Mouse (Mus musculus): Measurements from ENCODE around the gene Sfrp5. TPM values are rescaled to one million over a fixed set of nuclear protein-coding genes. Genes with fewer than 3 reads are reported as not detected.

Gene Sfrp5
- total RNA-seq, 1 experiment from 2014 or later: not detected

DNA sequence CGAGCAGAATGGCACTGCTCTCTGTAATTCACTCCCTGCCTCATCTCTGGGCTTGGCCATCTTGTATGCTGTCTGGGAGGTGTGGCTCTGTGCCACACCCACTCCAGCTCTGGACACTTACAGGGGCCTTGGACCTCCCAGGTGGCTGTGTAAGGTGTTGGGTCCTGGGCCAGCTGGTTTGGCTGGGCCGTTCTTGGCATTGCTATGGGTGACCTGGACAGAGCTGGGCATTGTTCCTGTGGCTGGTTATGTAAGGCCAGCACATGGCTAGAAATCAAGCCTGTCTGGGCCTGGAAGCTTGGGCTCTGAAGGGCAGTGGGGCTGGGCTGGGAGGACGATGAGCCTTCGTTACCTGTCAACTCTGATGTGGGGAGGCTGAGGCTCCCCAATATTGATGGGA lies 2.3 kb upstream of the Sfrp5 start:
- ATAC-seq (replicated peaks; ENCODE audit: low read depth, poor library complexity, severe bottlenecking): no peak

DNA sequence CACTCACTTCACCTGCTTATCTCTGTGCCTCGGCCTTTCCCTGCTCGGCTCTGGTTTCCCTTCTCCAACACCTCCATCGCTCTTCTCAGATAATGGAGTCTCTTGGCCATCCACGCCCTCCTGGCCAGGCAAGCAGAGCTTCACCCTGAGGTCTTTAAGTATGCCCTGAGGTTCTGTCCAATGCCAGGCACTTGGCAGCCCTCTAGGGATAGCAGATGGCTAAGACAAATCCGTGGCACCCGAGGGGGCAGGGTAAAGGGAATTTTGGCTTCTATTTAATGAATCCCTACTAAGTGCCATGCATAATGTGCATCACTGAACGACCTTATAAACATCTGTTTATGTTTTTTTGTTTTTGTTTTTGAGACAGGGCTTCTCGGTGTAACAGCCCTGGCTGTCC lies 415 bp upstream of the Sfrp5 start:
- ATAC-seq (replicated peaks; ENCODE audit: low read depth, poor library complexity, severe bottlenecking): no peak

DNA sequence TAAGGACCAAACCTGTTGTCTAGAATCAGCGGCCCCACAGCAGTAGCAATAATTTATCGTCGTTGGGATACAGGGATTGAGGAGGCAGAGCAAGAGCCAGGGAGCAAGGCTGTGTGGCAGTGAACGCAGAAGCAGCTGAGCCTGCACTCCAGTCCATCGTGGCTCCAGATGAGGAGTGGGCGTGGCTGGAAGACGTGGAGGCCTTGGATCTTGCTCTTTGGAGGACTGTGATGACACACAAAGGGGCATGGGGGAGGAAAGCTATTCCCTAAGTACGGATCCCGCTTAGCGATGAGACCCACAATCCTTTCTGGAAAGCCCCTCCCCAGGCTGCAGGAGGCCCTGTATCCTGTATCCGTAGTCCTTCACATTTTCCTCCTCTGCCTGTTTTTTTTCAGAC lies 4.0 kb downstream of the Sfrp5 start:
- no peak for ATAC-seq (replicated peaks; ENCODE audit: low read depth, poor library complexity, severe bottlenecking)

DNA sequence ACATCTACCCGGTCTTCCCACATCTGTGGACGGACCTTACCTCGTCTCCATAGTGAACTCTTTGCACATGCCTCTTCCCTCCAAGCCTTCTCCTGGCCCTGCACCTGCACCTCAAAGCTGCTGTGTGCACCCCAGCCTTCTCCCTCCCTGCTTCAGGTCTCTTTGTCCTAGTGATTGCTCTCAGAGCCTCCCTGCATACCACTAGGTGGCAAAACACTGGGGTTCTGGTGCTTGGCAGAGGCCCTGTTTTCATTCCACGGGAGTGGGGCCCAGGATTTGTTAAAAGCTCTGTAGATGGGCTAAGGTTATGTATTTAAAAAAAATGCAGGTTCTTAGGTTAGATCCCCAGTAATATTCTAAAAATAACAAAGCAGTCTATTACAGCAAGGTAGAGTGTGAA lies 5.0 kb downstream of the Sfrp5 start:
- no peak for ATAC-seq (replicated peaks; ENCODE audit: low read depth, poor library complexity, severe bottlenecking)

DNA sequence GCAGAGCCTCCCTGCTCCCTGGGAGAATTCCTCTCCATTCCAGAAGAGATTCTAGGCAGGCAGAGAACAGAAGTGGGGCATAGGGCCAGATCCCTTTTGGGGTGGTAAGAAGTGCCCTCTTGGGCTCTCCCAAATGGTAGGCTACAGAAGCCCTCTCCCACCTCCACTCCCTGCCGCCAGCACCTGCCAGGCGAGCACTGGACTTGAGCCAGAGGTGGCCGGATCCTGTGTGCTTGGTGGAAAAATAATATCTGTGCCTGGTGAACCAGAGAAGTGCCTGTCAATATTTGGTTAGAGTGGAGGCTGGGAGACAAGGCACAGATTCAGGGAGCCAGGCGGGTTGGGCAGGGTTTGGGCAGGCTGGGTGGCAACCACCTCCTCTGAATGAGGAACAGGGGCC lies 5.7 kb downstream of the Sfrp5 start:
- no peak for ATAC-seq (replicated peaks; ENCODE audit: low read depth, poor library complexity, severe bottlenecking)

DNA sequence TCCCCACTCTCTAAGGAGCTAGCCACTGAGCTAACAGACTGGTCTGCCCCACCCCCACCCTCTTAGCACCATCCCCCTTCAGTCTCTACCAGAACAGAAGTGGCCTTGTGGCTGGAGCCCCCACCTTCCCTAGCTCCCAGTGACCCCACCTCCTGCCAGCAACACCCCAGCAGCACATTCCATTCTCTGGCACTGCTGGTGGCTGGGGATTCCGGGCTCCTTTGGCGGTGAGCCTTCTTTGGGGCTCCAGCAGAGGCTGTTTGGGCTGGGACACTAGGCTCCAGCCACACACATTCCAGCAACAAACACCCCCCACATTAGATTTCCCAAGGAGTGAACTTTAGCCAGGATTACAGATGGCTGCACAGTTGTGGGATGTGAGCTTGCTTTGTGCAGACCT lies 8.7 kb downstream of the Sfrp5 start:
- ATAC-seq (replicated peaks; ENCODE audit: low read depth, poor library complexity, severe bottlenecking): no peak

DNA sequence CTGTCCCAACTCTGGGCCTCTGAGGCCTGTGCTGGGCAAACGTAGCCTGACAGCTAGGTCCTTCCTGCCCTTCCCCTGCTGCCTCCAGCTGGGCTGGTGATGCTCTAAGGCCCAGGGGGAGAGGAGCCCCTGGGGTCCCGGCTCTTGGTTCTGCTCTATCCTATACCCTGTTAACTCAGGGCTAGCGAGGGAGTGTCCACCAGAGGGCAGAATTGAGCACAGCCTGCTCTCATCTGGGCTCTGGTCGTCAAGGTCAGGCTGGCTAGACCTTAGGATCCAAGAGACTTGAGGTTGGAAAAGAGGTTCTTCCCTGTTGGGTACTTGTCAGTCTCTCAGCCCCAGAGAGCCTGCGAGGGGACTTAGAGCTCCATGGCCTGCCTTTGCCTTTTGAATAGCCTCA lies 11.6 kb downstream of the Sfrp5 start:
- peak; percentile 67 for ATAC-seq (replicated peaks; ENCODE audit: low read depth, poor library complexity, severe bottlenecking)

DNA sequence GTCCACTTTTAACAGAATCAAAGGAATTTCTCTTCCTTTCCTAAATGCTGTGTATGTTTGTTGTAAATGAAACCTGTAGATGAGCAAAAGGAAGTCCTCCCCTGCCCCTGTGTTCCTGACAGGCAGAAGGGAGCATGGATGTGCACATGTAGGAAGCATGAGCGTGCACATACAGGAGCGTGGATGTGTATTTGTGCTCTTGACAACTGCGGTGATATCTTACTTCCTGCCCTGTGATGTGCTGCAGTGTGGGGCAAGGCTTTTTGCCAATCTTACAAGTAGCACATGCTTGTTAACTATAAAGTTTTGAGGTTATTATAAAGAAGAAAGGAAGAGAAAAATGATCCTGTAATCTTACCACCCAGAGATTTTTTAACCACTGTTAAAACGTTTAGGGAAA lies 12.3 kb downstream of the Sfrp5 start:
- peak; percentile 59 for ATAC-seq (replicated peaks; ENCODE audit: low read depth, poor library complexity, severe bottlenecking)

DNA sequence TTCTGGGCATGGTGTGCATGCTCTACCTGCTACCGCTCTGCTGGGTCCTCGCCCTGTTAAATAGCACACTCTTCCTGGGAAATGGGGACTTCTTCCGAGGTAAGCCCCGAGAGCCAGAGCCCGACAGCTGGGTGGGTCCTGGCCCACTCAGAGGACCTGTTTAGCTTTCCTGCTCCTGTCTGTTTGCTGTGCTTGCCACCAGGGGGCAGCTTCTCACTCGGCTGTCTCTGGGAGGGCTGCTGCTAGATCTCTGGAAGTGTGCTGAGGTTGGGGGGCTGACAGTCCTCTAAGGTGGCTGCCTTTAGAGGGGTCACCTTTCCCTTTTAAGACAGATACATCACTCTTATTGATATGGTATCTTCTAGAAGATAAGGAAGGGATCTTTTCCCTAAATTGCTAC lies 19.4 kb downstream of the Sfrp5 start:
- ATAC-seq (replicated peaks; ENCODE audit: low read depth, poor library complexity, severe bottlenecking): peak; percentile 59

DNA sequence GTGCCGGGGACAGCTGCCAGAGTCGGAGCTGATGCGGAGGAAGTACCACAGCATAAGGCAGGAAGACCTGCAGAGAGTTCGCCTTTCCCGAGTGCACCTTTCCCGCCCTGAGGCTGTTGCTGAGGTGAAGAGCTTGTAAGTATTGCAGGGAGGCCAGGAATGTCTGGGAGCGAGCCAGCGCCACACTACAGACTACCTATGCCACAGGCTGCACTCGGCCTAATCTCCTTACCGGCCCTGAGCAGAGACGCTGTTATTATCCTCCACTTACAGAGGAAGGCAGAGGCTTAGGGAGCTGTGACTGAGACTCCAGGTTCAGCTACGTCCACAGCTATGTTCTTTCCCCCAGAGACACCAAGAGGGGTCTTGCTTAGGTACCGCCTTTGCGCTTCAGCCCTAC lies 22.7 kb downstream of the Sfrp5 start:
- no peak for ATAC-seq (replicated peaks; ENCODE audit: low read depth, poor library complexity, severe bottlenecking)

DNA sequence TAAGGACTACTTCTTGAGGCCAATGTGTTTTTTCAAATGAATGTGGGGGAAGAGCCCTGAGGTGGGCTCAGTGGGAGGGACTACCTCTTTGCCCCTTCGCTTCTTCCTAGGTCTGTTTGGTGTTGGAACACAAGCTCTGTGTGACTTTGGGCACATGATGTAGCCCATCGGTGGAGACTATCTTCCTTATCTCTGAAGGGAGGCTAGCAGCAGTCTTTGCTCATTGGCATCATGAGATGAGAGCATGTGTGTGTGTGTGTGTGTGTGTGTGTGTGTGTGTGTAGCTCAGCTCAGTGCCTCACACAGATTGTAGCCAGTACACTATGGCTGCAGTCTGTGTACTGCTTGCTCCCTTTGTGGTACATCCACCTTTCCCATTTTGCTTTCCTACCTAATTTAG lies 24.6 kb downstream of the Sfrp5 start:
- ATAC-seq (replicated peaks; ENCODE audit: low read depth, poor library complexity, severe bottlenecking): peak; percentile 10

DNA sequence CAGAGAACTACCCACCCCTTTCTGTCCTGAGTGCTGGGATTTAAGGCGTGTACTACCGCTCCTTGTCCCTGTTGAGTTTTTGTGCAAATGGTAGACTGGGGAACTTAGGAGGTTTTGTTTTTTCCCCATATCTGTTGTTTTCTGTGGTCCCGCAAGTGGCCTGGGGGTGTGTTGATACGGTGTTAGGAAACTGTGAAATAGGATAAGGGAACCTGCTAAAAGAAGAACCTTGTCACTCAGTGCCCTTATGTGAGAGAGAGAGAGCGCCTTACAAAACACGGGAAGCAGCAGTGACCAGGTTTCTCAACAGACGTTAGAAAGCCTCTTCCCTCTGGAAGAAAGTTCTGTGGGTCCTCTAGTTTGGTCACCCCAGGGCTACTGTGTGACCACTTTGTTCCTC lies 25.2 kb downstream of the Sfrp5 start:
- peak; percentile 95 for ATAC-seq (replicated peaks; ENCODE audit: low read depth, poor library complexity, severe bottlenecking)

DNA sequence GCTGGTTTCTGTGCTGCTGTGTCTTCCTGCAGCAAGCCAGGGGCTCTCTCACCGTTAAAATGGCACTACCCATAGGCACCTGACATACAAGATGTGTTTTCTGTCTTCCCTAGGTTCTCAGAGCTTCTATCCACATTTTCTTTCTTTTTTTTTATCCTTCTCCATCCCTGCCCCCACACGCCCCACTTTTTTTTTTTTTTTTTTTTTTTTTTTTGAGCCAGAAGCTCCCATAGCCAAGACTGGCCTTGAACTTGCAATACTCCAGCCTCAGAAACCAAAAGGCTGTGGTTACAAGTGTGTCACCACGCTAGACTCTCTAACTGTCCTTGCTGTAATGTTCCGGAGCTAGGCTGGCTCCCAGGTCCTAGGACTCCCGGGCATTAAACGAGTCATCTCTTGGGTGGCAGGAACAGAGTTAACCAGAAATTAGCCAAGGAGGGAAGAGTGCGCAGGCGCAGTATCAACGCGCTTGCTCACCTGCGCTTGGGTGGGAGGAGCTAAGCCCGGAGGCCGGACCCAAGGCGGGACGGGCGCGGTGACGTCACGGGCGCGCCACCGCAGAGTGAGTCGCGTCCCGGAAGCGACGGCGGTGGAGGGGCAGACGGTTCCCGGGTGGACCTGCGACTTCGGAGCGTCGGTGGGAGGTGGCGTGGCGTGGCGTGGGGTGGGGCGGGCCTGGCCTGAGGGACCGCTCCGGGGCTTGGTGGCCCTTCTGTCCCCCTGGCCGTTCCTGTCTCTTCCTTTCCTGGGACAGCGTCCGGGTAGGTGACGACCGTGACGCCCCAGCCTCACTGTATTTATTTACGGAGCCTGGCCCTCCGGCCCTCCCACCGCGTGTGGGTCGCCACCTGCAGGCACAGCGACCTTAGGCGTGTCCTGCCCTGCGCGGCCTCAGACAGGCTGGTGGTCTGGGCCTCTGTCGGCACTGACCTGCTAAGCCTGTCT lies 31.8 kb downstream of the Sfrp5 start:
- peak; percentile 80 for ATAC-seq (replicated peaks; ENCODE audit: low read depth, poor library complexity, severe bottlenecking)

DNA sequence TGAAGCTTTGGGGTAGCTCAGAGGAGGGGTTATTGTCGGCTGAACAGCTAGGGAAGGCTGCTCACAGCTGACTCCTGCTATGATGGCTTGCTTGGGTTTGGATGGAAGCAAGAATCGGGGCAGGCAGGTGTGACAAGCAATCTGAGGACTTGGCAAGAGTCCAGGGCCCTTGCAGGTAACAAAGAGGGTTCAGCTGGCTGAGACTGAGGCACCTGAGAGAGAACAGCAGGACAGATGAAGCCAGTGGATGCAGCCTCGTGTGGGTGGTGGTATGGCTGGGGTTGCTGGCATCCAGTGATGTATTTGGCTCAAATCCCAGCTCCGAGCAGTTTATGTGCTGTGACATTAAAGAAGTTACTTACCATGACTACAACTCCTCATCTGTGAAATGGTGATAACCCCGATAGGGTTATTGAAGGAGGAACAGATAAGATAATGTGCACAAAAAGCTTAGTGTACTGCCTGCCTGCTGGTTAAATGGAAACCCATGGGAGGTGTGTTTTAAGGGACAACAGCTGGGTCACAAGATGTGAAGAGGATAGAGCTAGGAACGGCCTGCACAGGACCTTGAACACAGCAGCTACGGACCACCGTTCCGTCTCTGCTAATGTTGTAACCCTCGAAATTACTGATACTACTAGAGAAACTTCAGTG lies 32.6 kb downstream of the Sfrp5 start:
- peak; percentile 7; the same call in 1 of the 2 replicates for ATAC-seq (replicated peaks; ENCODE audit: low read depth, poor library complexity, severe bottlenecking)

DNA sequence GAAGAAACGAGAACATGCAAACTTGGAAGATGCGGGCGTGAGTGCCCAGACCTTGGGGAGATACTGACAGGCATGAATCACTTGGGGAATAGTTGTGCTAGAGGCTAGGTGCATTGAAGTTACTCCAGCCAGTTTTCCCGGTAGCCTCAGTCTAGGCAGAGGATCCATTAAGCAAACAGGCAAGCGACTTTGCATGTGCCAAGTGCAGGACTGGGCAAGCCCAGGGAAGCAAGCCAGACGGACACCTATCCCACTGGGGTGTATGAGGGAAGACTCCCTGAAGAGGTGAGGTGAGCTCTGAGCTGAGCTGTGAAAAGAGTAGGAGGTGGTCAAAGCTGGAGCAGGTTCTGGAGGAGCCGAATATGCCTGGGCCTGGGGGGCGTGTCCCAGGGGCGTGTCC lies 34.6 kb downstream of the Sfrp5 start:
- no peak for ATAC-seq (replicated peaks; ENCODE audit: low read depth, poor library complexity, severe bottlenecking)

DNA sequence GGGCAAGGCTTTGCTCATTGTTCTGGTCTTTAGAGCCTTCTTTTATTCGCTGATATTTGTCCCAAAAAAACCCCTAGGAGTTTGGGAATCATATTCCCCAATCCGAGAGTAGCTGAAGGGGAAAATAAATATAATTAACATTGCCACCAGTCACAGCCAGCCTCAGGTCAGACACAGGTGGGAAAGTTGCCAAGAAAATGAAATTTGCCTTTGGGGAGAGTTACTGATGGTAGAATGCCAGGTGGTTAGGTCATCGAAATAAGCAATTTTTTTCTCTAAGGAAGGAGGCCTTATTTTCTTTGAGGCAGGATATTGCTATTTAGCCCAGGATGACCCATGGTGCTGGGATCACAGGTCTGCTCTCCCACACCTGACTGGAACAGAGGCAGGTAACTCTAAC lies 35.3 kb downstream of the Sfrp5 start:
- no peak for ATAC-seq (replicated peaks; ENCODE audit: low read depth, poor library complexity, severe bottlenecking)

DNA sequence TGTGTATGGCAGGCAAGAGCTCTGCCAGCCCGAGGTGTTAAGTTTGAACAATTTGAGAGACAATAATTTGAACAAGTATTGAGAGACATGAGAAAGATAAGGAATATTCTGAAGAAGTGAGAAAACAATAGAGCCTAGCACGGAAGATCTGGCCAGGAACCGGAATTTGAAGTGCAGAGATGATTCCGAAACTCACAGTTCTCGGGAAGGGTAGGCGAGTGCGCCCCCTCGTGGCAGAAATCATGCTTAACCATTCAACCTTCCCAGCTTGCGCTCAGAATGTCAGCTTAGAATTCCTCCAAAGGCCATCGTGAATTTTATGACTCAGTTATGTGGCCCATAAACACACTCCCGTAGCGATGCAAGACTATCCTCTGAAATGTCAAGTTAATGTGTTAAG lies 35.9 kb downstream of the Sfrp5 start:
- ATAC-seq (replicated peaks; ENCODE audit: low read depth, poor library complexity, severe bottlenecking): peak; percentile 41; the same call in 1 of the 2 replicates

DNA sequence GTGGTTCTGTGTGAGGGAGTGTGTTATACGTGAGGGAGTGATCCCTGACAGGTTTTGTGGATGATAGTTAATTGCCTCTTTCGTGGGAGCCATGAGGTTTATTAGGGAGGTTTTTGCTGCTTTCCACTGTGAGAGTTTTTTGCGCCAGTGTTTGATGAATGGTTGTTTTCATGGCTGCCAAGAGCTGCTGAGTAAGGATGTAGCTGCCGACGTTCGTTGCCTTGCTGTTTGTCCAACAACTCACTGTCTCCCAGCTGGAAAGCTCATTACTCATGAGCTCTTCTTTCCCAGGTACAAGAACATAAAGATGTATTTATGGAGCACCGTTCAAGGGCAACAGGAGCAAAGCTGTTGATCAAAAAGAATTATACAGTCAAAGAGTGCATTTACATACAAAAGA lies 37.9 kb downstream of the Sfrp5 start:
- no peak for ATAC-seq (replicated peaks; ENCODE audit: low read depth, poor library complexity, severe bottlenecking)

DNA sequence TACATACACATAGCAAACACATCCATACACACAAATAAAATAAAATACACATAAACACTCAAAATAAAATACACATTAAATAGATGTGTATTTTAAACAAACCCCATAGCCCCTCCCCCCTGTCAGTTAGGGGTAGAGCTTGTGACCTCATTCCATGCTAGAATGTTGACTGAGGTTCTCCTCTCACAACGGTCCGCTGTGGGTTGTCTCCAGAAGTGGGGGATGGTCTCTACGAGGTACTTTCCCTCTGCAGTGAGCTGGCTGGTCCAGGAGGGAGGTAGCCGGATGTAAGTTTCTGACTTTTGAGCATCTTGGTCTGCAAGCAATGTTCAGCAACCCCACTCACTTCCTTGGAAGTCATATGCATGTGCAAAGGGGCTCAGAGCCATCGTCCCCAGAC lies 38.3 kb downstream of the Sfrp5 start, which contains the start of gene Zfyve27:
Gene Zfyve27, plus strand, starts transcription at position 188 of the 400 bp plus-strand sequence.
- ATAC-seq (replicated peaks; ENCODE audit: low read depth, poor library complexity, severe bottlenecking): no peak

DNA sequence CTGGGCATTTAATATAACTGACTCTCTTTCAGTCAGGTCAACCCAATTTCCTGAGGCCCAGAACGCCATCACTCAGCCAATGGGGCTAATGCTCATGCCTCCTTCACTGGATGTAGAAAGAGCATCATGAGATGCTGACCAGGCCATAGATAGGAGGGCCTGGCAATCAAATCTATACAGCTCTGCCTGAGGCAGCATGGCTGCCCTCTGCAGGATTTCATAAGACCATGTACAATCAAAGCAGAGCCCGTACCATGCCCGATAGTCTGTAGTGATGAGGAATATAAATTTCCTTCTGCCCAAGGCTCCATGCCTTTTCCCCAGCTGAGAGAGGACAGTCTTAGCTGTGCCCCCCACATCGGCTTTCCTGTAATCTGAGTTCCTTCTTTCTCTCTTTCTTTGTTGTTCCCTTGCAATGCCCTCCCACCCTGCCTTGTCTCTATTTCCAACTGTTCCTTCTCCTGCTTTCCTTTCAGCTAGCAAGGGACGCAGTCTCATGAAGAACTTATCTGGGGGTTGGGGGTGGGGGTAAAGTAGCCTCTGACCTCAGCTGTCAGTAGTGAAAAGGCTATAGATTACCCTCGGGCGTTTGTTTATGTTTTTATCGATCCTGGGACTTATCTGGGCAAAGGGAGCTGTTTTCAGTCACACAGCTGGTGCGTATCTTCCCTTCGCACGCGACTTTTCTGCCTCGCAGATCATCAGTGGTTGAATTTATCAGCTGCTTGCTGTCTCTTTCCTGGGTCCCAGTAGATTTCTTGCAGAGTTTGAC lies 43.6 kb downstream of the Sfrp5 start:
- ATAC-seq (replicated peaks; ENCODE audit: low read depth, poor library complexity, severe bottlenecking): 0 out of 2 replicates have a peak, but pooled peaks have one; percentile 15

Measured in common myeloid progenitor, adult 5-6 weeks (primary cell).